Mouse (Mus musculus) mouse trophoblast stem cell (cell line): ENCODE results near the gene Kremen2.
"Not testable (repeated sequence)": the region's sequence is repeated elsewhere in the genome, so short reads cannot be mapped to it uniquely, and the experiment has no call there.

Experiments used
- in situ Hi-C, 2 experiments: fragments of 300-500 bp; cut with MseI, MboI; formaldehyde crosslinking; loops; 2 replicates in 1 of 2; 3 replicates in 1 of 2; pipeline ENCODE4 v1.15.1; 2025

Kremen2 gene

DNA sequence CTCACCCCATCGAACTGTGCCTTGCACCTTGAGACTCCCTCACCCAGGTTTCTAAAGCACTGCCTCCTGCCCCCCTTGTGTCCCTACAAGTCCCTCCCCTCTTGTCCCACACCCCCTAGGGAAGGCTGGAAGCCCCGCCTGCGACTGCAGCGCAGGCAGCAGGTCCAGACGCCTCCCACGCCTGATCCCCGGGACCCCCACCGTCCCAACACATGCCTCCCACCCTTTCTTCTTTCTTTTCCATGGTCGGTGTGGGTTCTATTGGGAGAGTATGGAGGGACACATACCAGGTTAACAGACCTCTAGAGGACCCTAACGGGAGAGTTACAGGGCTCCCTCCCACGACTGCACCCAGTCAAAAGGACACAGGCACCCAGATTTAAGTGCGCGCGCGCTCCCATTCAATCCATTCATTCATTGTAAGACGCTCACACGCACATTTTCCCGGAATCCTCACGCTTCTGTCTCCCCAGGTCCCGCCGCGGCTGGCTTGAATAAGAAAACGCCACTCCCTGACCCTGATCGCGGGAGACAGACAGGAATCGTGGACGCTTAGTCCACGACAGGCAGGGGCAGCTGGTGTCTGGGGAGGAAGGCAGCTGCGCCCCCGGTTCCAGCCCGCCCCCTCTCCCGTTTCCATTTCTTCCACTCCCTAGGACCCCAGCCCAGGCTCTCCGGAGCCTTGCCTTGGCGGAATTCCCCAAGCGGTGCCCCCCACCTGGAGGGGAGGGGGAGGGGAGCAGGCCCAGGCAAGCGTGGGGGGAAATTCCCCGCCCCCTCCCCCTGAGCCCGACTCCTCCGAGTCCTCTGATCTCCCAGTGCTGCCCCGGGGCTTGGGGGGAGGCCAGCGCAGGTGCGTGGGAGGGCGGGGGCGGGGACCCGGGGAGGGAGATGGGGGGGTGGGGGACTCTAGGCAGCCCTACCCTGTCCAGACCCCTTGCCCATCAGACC, at the start of gene Kremen2:
TSS of gene Kremen2 (minus strand) at position 533 of the 951 bp plus-strand sequence.
- in situ Hi-C loops, result no loop called here

DNA sequence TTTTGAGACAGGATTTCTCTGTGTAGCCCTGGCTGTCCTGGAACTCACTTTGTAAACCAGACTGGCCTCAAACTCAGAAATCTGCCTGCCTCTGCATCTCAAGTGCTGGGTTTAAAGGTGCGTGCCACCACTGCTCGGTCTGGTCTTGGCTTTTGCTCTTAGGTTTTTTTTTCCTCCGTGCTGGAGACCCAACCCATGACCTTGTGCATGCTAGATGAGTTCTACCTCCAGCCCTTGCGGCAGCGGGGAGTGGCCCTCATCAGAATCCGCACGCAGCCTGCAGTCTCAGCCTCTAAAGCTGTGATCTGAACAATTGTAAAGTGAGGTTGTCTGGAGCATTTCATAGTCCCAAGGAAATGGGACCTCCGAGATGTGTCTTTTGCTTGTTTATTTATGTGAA, 49.7 kb upstream of the Kremen2 start:
- in situ Hi-C loops, result no loop called here

DNA sequence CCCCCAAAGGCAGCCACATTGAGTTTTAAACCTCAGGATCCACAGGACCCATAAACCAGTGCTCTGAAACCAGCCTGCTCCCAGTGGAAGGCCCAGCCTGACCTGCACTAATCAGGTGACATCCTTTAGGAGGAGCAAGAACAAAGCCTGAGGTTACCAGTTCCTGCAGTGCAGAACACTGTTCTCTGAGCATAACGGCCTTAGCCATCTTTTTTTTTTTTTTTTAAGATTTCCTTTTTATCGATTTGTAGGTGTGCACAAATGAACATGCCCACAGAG, 45.4 kb upstream of the Kremen2 start:
- in situ Hi-C loops, result no loop called here

DNA sequence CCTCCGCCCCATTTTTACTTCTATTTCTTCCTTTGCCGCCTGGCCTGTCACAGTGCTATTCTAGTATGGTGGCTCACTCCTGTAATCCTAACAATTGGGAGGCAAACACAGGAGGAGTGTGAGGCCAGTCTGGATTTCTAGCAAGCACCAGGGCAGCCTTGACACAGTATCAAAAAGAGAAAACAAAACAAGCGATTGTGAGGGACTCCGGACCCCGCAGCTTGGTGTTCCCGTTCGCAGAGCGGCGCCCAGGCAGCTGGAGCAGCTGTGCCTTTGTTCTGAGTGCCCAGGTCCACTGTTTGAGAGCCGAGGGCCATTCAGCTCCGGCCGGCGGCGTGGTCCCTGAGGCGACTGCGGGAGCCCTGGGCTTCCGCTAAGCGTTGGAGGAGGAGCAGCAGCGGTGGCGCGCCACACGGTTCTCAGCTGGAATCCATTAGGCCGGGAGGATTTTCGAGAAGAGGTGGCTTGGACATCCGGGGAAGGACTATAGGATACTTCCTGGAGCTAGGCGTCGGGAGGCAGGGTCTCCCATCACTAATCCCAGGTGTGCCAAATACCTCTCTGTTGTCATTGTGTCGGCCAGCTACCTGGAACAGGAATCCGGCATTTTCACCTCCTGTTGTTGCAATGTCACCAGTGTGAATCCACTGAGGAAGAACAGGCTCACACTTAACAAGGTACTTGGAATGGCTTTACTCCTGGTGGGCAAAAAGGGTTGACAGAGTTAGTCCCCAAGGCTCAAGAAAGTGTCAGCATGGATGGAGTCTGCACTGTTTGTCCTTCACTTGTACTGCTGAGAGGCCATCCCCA, 44.8 kb upstream of the Kremen2 start, which contains the start of gene Srrm2:
TSS of gene Srrm2 (plus strand) at position 264 of the 810 bp plus-strand sequence.
- in situ Hi-C loops, result no loop called here

DNA sequence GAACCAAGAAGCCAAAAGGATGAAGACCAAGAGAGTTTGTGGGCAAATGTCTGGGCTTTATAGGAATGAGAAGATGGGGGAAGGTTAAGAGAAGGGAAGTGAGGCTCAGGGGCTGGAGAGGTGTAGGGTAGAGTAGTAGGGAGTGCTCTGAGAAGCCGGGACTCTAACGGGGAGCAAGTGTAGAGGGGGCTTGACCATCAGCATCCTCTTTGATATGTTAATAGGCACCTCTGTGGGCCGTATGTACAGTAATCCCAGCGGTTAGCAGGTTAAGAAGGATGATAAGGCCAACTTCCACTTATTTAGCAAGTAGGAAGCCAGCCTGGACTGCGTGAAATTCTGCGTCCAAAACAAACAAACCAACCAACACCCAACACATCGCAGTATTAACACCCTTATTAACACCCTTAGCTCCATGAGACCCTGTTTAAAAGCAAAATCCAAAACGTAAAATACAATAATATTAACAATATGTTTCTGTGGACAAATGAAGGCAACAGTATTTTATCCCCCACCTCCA, 44.2 kb upstream of the Kremen2 start:
- in situ Hi-C loops, result no loop called here

DNA sequence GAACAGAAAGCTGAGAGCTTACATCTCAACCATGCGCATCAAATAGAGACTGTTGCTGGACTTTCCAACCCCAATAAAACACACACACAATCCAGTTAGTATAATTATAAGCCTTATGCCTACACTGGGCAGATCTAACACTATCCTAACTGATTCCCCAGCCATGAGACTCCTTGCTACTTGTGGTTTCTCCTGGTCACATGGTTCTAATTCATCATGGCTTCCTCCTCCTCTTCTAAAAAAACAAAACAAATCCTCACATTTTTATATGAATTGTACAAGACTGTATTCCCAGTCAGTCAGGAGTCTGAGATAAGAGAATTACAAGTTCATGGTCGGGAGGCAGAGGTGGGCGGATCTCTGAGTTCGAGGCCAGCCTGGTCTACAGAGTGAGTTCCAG, 43.3 kb upstream of the Kremen2 start:
- in situ Hi-C loops, result no loop called here

DNA sequence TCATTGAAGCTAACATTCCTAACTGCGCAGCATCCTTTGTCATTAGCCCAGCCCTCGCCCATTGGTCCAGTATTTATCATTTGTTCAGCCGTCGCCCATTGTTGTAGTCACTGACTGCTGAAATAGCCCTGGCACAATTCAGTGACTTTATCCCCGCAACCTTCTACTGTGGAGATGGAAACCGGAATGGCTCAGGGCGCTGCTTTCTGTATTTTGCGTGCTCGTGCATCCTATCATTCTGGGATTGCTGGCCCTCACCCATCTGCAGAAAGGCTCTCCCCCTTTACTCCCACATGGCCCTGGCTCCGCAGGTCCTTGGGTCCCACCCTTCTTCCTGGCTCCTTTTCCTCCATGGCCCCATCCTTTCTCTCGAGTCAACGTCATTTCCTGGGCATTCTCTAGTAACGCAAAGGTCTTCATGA, 40.9 kb upstream of the Kremen2 start:
- in situ Hi-C loops, result no loop called here

DNA sequence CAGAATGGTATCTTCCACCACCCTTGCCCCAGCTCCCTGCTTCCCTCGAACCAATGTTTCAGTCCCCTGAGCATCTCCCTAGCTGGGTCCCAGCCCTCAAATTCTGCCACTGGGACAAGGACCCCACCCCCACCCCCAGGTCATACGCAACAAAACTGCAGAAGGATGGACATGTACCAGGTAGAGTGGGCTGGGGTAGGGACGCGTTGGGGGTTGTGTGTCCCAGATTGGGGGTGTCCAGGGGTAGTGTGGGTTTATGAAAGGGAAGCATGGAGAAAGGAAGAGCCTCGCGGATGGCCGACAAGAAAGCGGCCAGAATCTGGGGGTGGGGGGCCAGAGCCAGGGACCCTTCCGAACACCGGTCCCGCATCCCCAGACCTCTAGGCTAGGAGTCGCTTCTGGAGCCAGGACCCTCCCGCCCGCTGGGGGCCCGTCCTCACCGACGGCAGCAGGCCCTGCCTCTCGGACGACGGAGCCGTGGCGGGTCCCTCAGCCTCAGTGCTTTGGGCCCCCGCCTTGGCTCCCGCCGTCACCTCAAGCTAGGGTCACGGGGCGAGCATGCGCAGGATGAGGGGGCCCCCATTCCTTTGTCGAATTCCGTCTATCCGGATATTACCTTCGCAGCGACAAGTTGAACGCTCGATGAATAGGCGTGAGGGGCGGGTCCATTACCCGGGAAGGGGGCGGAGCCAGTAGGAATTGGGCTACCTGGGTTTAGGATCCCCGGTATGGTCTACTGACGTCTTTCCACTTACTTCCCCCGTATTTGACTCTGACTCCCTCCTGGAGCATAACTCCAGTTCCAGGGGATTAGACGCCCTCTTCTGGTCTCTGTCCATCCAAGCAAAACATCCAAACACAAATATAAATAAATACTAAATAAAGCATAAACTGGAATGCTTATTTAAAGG, 40.2 kb upstream of the Kremen2 start, which contains the start of gene Flywch2:
TSS of gene Flywch2 (minus strand) at position 521 of the 911 bp plus-strand sequence.
- in situ Hi-C loops, result no loop called here

DNA sequence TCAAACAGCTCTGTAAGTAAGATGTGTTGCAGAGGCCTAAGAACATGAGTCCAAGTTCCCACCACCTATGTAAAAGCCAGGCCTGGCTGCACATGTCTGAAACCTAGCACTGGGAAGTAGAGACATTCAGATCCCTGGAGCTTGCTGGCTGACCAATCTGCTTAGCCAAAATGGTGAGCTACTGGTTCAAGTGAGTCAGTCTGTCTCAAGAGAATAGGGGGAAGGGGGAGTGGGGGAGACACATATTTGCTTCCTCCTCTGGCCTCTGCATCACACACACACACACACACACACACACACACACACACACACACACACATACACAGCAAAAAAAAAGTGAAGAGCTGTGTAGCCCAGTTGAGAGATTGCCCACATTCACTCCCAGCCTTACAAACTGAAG, 37.7 kb upstream of the Kremen2 start:
- in situ Hi-C loops, result no loop called here

DNA sequence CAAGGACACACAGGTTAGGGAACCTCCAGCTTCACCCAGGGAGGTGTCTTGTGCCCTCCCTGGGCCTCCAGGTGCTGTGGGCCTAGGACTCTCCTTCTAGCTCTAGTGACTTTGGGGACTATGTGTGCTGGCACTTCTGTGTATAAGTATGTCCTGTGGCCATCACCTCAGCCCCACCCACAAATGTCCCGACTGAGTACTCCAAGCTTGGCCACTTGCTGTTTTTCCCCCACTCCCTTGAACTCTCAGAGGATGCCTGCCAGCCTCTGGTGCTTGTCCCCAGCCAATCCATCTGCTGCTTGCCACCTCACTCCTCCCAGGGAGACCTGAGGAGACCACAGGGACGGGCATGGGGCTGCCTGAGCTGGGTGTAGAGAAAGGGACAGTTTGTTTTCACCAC, 32.8 kb upstream of the Kremen2 start:
- in situ Hi-C loops, result no loop called here

DNA sequence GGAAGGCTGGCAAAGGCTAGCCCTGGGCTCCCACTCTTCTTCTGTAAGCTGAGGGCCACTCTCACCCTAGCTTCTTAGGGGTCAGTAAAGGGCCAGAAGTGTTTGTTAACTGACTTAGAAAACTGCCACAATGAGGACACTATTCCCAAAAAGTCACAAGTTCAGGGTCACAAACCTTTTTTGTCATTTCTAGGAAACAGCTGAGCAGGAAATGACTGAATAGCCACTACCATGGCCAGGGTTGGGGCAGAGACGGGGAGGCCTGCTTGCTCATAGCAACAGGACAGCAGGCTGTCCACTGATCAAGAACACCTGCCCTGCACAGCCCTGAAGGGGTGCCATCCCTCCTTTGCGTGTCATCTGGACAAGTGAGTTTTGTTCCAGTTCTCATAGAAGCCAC, 31.5 kb upstream of the Kremen2 start:
- in situ Hi-C loops, result no loop called here

DNA sequence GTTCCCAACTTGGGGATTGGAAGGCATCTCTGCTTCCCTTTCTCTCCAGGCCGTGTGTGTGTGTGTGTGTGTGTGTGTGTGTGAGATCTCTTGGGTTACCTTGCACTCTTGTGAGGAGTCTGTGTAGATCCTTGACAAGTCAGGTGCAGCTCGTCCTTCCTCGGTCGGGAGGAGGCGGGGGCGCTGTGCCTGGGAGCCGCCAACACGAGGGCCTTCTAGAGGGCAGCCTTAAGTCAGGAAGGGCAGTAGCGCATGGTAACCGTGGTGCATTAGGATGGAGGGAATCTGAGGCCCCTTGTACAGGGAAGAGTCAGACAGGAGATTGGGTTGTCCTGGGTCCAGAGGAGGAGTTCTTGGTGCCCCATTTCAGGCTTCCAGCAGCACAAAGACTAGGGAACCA, 30.6 kb upstream of the Kremen2 start:
- in situ Hi-C loops, result no loop called here

DNA sequence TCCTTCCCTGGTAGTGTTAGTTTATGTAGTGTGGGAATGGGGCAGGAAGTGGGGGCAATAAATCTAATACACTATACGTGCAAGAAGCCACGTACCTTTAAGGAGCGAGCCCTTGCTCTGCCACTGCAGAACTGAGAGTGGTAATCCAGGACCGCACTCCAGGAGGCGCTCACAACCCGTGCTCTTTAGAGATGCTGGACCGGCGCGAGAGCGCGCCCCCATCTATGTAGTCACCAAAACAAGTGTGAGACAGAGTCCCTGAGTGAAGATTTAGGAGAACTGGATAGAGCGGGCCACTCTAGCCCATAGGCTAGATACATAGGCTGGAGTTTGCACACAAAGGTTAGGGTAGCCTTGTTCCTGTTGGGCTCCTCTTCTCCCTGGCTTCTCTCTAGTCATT, 28.5 kb upstream of the Kremen2 start:
- in situ Hi-C loops, result no loop called here

DNA sequence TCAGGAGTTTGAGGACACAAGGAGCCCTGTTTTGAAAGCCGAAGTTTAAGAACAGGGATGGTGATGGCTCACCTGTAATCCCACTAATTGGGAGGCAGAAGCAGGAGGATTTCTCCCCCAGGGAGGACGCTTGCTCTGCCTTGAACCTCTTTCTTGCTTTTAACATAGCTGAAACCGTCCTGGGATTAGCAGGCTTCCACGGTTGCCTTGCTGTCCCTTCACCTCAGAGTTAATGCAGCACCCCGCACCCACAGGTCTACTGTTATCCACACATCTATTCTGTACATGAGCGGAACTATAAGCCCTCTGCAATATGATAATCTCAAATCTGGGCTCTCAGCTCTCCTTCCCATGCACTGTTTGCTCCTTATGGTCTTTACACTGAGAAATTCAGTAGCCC, 28.0 kb upstream of the Kremen2 start:
- in situ Hi-C loops, result no loop called here

DNA sequence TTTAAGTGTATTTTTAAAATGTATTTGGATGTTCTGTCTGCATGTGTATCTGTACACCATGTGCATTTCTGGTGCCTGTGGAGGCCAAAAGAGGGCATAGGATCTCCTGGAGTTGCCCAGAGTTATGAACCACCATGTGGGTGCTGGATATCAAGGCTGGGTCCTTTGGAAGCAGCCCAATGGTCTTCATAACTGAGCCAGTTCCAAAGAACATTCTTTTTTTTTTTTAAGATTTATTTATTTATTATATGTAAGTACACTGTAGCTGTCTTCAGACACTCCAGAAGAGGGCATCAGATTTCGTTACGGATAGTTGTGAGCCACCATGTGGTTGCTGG, 26.6 kb upstream of the Kremen2 start:
- in situ Hi-C loops, result not testable (repeated sequence)

DNA sequence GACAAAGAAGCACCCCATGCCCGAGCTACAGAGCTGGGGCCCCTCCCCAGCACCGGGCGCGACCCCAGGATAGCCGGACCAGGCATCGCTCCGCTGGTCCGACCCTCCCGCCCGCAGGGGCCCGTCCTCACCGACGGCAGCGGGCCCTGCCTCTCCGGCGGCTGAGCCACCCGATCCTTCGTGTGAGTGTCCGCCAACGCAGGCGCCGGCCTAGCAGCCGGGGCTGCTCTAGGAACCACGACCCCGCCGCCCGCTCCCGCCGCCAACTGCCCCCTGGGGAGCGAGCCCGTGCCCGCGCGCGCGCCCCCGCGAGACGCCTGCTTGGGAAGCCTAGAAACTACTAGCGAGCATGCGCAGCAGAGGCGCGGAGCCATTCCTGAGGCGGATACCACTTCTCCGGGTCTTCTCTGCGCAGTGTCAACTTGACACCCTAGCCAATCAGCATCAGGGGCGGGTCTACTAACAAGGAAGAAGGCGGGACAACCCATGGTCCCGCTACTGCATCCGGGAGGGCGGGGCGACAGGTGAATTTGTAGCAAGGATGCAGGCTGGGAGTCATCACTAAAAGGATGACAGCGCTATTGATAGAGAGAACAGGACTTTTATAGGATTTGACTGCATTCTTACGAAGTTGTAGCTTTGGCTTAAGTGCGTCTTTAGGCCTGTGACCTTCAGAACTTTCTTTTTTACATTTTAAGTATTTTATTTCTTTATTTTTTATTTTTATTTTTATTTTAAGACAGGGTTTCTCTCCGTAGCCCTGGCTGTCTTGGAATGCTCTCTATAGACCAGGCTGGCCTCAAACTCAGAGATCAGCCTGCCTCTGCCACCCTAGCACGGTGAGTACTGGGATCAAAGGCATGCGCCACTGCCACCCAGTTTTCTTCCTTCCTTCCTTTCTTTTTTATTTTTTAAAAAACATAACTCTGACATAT, 25.9 kb upstream of the Kremen2 start, which contains the start of gene Flywch1:
TSS of gene Flywch1 (minus strand) at position 319 of the 935 bp plus-strand sequence.
- in situ Hi-C loops, result no loop called here

DNA sequence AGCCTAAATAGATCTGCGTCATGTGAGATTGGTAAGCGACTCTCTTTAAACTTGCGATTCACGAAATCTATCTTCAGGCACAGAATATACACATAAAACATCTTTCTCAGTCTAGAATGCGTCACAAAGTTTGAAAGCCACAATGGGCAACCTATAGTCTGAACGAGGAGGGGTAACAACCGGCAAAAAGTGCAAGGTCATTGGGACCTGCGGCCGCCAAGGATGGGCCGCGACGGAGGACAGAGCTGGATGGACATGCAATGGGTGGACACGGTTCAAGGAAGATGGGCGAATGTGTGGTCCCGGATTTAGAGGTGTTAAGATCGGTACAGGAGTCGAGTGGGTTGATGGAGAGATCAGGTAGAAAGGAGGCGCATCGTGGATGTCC, 25.3 kb upstream of the Kremen2 start:
- in situ Hi-C loops, result no loop called here

DNA sequence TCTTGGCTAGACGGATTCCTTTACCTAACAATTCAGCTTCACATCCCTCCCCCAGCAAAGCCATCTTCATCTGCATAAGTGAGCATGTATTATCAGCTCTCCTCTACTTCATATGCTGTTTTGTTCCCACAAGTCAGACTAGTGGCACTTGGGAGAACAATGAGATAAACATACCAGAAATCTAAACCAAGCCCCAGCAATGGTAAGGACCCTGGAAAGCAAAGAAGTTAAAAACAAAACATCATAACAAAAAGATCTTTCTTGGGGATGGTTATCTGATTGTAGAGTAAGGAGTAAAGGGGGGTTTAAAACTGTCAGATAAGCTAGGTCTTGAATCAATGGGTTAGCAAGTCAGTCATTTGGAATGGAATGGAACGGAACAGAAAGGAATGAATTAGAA, 24.9 kb upstream of the Kremen2 start:
- in situ Hi-C loops, result no loop called here

DNA sequence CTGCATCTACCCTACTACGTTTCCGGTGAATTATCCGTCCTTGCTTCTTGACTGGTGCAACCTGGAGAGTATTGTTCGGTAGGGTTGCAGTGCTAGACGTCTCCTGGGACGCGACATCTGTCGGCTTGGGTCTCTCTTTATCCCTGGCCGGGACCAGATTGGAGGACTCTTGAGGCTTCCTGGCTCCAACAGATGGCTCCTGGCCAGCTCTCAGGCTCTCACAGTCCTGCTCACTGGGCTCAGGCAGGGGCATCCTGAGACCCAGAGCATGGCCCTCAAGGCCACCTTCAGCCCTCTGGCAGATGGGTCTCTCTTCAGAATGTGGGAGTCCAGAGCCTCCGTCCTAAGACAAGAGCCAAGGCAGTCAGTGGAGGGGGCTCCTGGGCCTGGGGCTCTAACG, 17.3 kb upstream of the Kremen2 start:
- in situ Hi-C loops, result no loop called here

DNA sequence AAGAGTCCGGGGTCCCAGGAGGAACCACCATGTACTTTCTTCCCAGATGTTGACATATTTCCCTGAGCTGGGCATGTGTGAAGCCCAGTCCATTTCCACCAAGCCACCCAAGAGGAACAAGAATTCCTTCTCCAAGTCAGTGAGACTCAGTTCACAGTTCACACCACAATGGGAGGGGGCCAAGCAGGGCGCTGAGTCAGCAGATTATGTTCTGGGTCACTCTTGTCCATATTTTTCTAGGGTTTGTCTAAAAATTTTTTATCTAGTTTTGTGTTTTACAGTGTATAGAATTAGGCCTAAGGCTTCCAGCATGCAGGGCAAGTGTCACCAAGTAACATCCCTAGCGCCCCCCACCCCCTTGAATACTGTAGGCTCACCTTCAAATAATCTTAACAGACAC, 15.5 kb upstream of the Kremen2 start:
- in situ Hi-C loops, result no loop called here
